Mouse (Mus musculus): ENCODE data around the gene Dcst2.

- TF ChIP-seq MAFK (IDR thresholded peaks at IDR 0.05; ENCODE audit: borderline replicate concordance, low read depth, low read length) (no peak), ZNF384 (IDR thresholded peaks at IDR 0.05; ENCODE audit: low read depth, low read length) (no peak), POLR2A (IDR thresholded peaks at IDR 0.05; ENCODE audit: control insufficient read depth in 1 of 2, insufficient read depth in 1 of 2, low read depth in 1 of 2, low read length in 2 of 2, poor library complexity in 1 of 2) (no peak), MAX (IDR thresholded peaks at IDR 0.05; ENCODE audit: low read length) (no peak), UBTF (IDR thresholded peaks at IDR 0.05; ENCODE audit: borderline replicate concordance, insufficient read depth, low read depth, low read length) (no peak), CHD1 (IDR thresholded peaks at IDR 0.05; ENCODE audit: low read depth, low read length) (no peak), HCFC1 (IDR thresholded peaks at IDR 0.05; ENCODE audit: low read depth, low read length) (no peak), CTCF (IDR thresholded peaks at IDR 0.05 in 2 of 3, conservative IDR thresholded peaks at IDR 0.05 in 1 of 3; ENCODE audit: control insufficient read depth in 1 of 3, insufficient read depth in 1 of 3, low read depth in 2 of 3, low read length in 3 of 3, poor library complexity in 1 of 3, severe bottlenecking in 1 of 3) (no peak), ZC3H11A (IDR thresholded peaks at IDR 0.05; ENCODE audit: low read depth, low read length) (no peak), EP300 (IDR thresholded peaks at IDR 0.05; ENCODE audit: low read depth in 1 of 2, low read length in 2 of 2) (no peak), NRF1 (IDR thresholded peaks at IDR 0.05; ENCODE audit: insufficient read depth, low read depth, low read length, poor library complexity, severe bottlenecking) (no peak)
Measured at GRCm38 (mm10) chr3:89337062-89337720, 24.6 kb upstream of the Dcst2 start.
